Mouse (Mus musculus) forebrain, postnatal 0 days (tissue): ENCODE results near the gene Pip5k1c. TPM values are rescaled to one million over a fixed set of nuclear protein-coding genes. Genes with fewer than 3 reads are reported as not detected.

Experiments
- ATAC-seq: fragments of 200-750 bp; cut with Nextera tagmentation; 2 replicates; pipeline ENCODE4 v1.8.0; 2017; ENCODE audit warnings: mild to moderate bottlenecking, moderate library complexity
- DNase-seq: peaks from one replicate; pipeline ENCODE4 v3.0.0-alpha.2; 2015
- H3K27ac ChIP-seq: fragments of 300-500 bp; sonication (generic); 2 replicates; pipeline ENCODE4 v1.5.1; 2014; ENCODE audit warnings: low read depth, mild to moderate bottlenecking, antibody characterized with exemption, low read length, moderate library complexity, mixed read lengths
- H3K27me3 ChIP-seq: fragments of 300-500 bp; sonication (generic); 2 replicates; pipeline ENCODE4 v1.6.1; 2014; ENCODE audit warnings: mild to moderate bottlenecking, low read length, mixed read lengths; ENCODE audit not compliant: insufficient read depth
- H3K36me3 ChIP-seq: fragments of 300-500 bp; sonication (generic); 2 replicates; pipeline ENCODE4 v1.6.1; 2014; ENCODE audit warnings: mild to moderate bottlenecking, moderate library complexity; ENCODE audit not compliant: insufficient read depth
- H3K4me1 ChIP-seq: fragments of 300-500 bp; sonication (generic); 2 replicates; pipeline ENCODE4 v1.6.1; 2014; ENCODE audit warnings: antibody characterized with exemption; ENCODE audit not compliant: insufficient read depth
- H3K4me2 ChIP-seq: fragments of 300-500 bp; sonication (generic); 2 replicates; pipeline ENCODE4 v1.6.1; 2014; ENCODE audit warnings: low read depth, mild to moderate bottlenecking, moderate library complexity
- H3K4me3 ChIP-seq: fragments of 300-500 bp; sonication (generic); 2 replicates; pipeline ENCODE4 v1.5.1; 2014; ENCODE audit warnings: low read depth, low read length, mixed read lengths
- H3K9ac ChIP-seq: fragments of 300-500 bp; sonication (generic); 2 replicates; pipeline ENCODE4 v1.6.1; 2014; ENCODE audit warnings: mild to moderate bottlenecking
- H3K9me3 ChIP-seq: fragments of 300-500 bp; sonication (generic); 2 replicates; pipeline ENCODE4 v1.6.1; 2016; ENCODE audit warnings: low read length
- CTCF ChIP-seq: sonication (generic); IDR thresholded peaks from 2 replicates; pipeline ENCODE4 v1.5.1; 2016; ENCODE audit warnings: antibody characterized with exemption, control low read depth, low read depth
- WGBS: fragments of 180-500 bp; shearing (Covaris S2); extraction: QIAGEN DNeasy Blood & Tissue Kit; methylation state at CpG from one replicate; pipeline ENCODE4 v1.1.7; 2014; 5-methylcytosine and 5-hydroxymethylcytosine counted together
- polyA plus RNA-seq: library from polyadenylated mRNA; unstranded; fragments of >200 nt; fragmentation: Nextera tagmentation; extraction: Ambion mirVana; gene quantifications from 2 replicates; pipeline ENCODE4 v1.2.1, GENCODE M21; 2015
- total RNA-seq: library from RNA; depleted of rRNA; stranded (reverse); fragments of >200 nt; gene quantifications from 2 replicates; pipeline ENCODE4 v1.2.3, GENCODE M21; 2014

Pip5k1c gene
- total and polyA plus RNA-seq, 2 experiments from 2014 or later: 130 to 229 TPM

GRCm38 (mm10) chr10:81266211-81267105, 26.3 kb upstream of the Pip5k1c start, which contains the start of the genes Mrpl54 and Apba3:
Gene Mrpl54 (minus strand): TSS chr10:81266934.
Gene Apba3 (plus strand): TSS chr10:81266960.
- peak within 1 kb of the TSS; percentile 63 for H3K27ac ChIP-seq
- H3K27me3 ChIP-seq: no peaks in the 10 kb centered on the region
- 0 out of 2 replicates have a peak, but pooled peaks cover 4% of the 10 kb centered on the region for H3K4me1 ChIP-seq
- 2% methylated on average over 48 of the region's 48 CpGs for WGBS
- peak within 1 kb of the TSS; percentile 59 for H3K9ac ChIP-seq
- no peaks in the 10 kb centered on the region for H3K9me3 ChIP-seq
- peak; percentile 95 for ATAC-seq
- peak within 1 kb of the TSS; percentile 75 for H3K4me2 ChIP-seq
- H3K4me3 ChIP-seq: peak within 1 kb of the TSS; percentile 54
- peaks cover 41% of the 10 kb centered on the region for H3K36me3 ChIP-seq
- peak; percentile 17; the same call in 1 of the 2 replicates for TF ChIP-seq CTCF
- DNase-seq: peak; percentile 98

GRCm38 (mm10) chr10:81268056-81268455, 24.7 kb upstream of the Pip5k1c start:
- no peak overlapping the region for H3K27ac ChIP-seq
- 4% methylated on average over 23 of the region's 23 CpGs for WGBS

GRCm38 (mm10) chr10:81268643-81269412, 23.9 kb upstream of the Pip5k1c start:
- DNase-seq (no peak), ATAC-seq (no peak)
- Histone ChIP-seq H3K9me3 (no peaks in the 10 kb centered on the region), H3K4me3 (peak overlapping the region; percentile 54), H3K9ac (peak overlapping the region; percentile 63), H3K4me2 (peak overlapping the region; percentile 75), H3K27me3 (no peaks in the 10 kb centered on the region), H3K27ac (no peak overlapping the region), H3K36me3 (peaks cover 40% of the 10 kb centered on the region), H3K4me1 (0 out of 2 replicates have a peak, but pooled peaks cover 4% of the 10 kb centered on the region)
- WGBS: 79% methylated on average over 16 of the region's 16 CpGs
- no peak for TF ChIP-seq CTCF

More at GRCm38 (mm10) chr10:81268056-81268455, 24.7 kb upstream of the Pip5k1c start:
- DNase-seq: peak; percentile 85
- Histone ChIP-seq H3K27me3 (no peaks in the 10 kb centered on the region), H3K4me3 (peak overlapping the region; percentile 54), H3K4me1 (0 out of 2 replicates have a peak, but pooled peaks cover 4% of the 10 kb centered on the region), H3K4me2 (peak overlapping the region; percentile 75), H3K9me3 (no peaks in the 10 kb centered on the region), H3K36me3 (peaks cover 41% of the 10 kb centered on the region), H3K9ac (peak overlapping the region; percentile 63)
- no peak for TF ChIP-seq CTCF
- ATAC-seq: peak; percentile 61

- no peak for TF ChIP-seq CTCF
- Histone ChIP-seq H3K36me3 (peaks cover 32% of the 10 kb centered on the region), H3K9ac (no peak overlapping the region), H3K4me3 (no peak overlapping the region), H3K4me1 (0 out of 2 replicates have a peak, but pooled peaks cover 4% of the 10 kb centered on the region), H3K4me2 (no peak overlapping the region), H3K27me3 (no peaks in the 10 kb centered on the region), H3K27ac (no peak overlapping the region), H3K9me3 (no peaks in the 10 kb centered on the region)
- ATAC-seq: no peak
- 92% methylated on average over 20 of the region's 21 CpGs for WGBS
- DNase-seq: no peak
Measured at GRCm38 (mm10) chr10:81272356-81272755, 20.4 kb upstream of the Pip5k1c start.

GRCm38 (mm10) chr10:81273842-81274241, 18.9 kb upstream of the Pip5k1c start:
- Histone ChIP-seq H3K9ac (no peak overlapping the region), H3K4me1 (0 out of 2 replicates have a peak, but pooled peaks cover under 1% of the 10 kb centered on the region), H3K4me2 (no peak overlapping the region), H3K36me3 (peaks cover 32% of the 10 kb centered on the region), H3K4me3 (no peak overlapping the region), H3K9me3 (no peaks in the 10 kb centered on the region), H3K27me3 (no peaks in the 10 kb centered on the region), H3K27ac (no peak overlapping the region)
- no peak for DNase-seq
- 95% methylated on average over 19 of the region's 19 CpGs for WGBS
- no peak for TF ChIP-seq CTCF
- no peak for ATAC-seq

- ATAC-seq (no peak), DNase-seq (no peak)
- TF ChIP-seq CTCF: no peak
- H3K27ac ChIP-seq: no peak overlapping the region
- no peak overlapping the region for H3K4me2 ChIP-seq
- H3K9ac ChIP-seq: no peak overlapping the region
- peaks cover 12% of the 10 kb centered on the region for H3K36me3 ChIP-seq
- H3K4me3 ChIP-seq: no peak overlapping the region
- H3K9me3 ChIP-seq: no peaks in the 10 kb centered on the region
- H3K27me3 ChIP-seq: no peaks in the 10 kb centered on the region
- 85% methylated on average over 22 of the region's 22 CpGs for WGBS
- no peaks in the 10 kb centered on the region for H3K4me1 ChIP-seq
Measured at GRCm38 (mm10) chr10:81277676-81278075, 15.1 kb upstream of the Pip5k1c start.
